Mouse (Mus musculus) thymus, adult 2 months (tissue): ENCODE measurements around the gene Pmvk. TPM values are rescaled to one million over a fixed set of nuclear protein-coding genes. Genes with fewer than 3 reads are reported as not detected.

Experiments
- DNase-seq: peaks from one replicate; pipeline ENCODE4 v3.0.0; 2021
- H3K27ac ChIP-seq: fragments of 200-500 bp; 2 replicates; pipeline ENCODE4 v1.5.1; 2012; ENCODE audit warnings: low read length, control low read depth; ENCODE audit not compliant: control insufficient read depth, insufficient read depth
- H3K27me3 ChIP-seq: fragments of 200-500 bp; 2 replicates; pipeline ENCODE4 v1.6.1; 2012; ENCODE audit warnings: mild to moderate bottlenecking, low read length, moderate library complexity, mixed read lengths; ENCODE audit not compliant: control insufficient read depth, insufficient read depth
- H3K36me3 ChIP-seq: fragments of 200-500 bp; 2 replicates; pipeline ENCODE4 v1.6.1; 2012; ENCODE audit warnings: mild to moderate bottlenecking, low read length, moderate library complexity; ENCODE audit not compliant: control insufficient read depth, insufficient read depth
- H3K4me1 ChIP-seq: fragments of 200-500 bp; replicated peaks from 2 replicates; pipeline ENCODE4 v1.6.1; 2012; ENCODE audit warnings: low read length; ENCODE audit not compliant: control insufficient read depth, insufficient read depth
- H3K4me3 ChIP-seq: fragments of 200-500 bp; 2 replicates; pipeline ENCODE4 v1.5.1; 2012; ENCODE audit warnings: mild to moderate bottlenecking, low read length, control low read depth, moderate library complexity; ENCODE audit not compliant: control insufficient read depth, insufficient read depth
- CTCF ChIP-seq: fragments of 200-500 bp; IDR thresholded peaks from 2 replicates; pipeline ENCODE4 v1.5.1; 2012; ENCODE audit warnings: mild to moderate bottlenecking, control low read depth, low read length, moderate library complexity, borderline replicate concordance; ENCODE audit not compliant: control insufficient read depth, poor library complexity, insufficient read depth; ENCODE audit errors: extremely low read depth
- POLR2A ChIP-seq: fragments of 200-500 bp; IDR thresholded peaks from 2 replicates; pipeline ENCODE4 v1.6.1; 2012; ENCODE audit warnings: mild to moderate bottlenecking, low read length, control low read depth, moderate library complexity; ENCODE audit not compliant: control insufficient read depth, poor library complexity, insufficient read depth; ENCODE audit errors: extremely low read depth
- WGBS: fragments of 180-500 bp; shearing (Covaris S2); methylation state at CpG from one replicate; pipeline ENCODE4 v1.1.7; 2018; 5-methylcytosine and 5-hydroxymethylcytosine counted together
- polyA plus RNA-seq: library from polyadenylated mRNA; depleted of rRNA; stranded (reverse); fragments of >200 nt; gene quantifications from 2 replicates; pipeline ENCODE4 v1.2.3, GENCODE M21; 2012; rRNA removed

The Pmvk gene
- polyA plus RNA-seq, 1 experiment = 22.6 TPM

DNA sequence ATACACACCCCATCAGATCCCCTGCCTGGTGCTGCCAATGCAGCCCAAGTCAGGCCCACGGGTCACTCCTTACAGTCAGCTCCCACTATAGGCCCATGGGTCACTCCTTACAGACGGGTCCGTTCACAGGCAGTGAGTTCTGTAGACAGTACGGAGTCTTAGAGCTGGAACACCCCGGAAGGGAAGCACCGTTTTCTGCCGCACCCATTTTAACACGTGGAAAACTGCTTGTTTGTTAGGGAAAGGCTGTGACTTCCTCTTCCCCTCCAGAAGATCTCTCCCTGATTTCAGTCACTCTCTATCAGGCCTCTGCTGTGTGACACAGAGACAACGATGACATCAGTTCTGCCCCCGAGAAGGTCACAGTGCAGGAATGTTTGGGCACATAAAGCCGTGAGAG, 61.1 kb downstream of the Pmvk start:
- Histone ChIP-seq H3K36me3 (no peaks in the 10 kb centered on the region), H3K27ac (no peak overlapping the region), H3K27me3 (peaks cover 2% of the 10 kb centered on the region; the same call in 1 of the 2 replicates), H3K4me1 (no peaks in the 10 kb centered on the region), H3K4me3 (no peak overlapping the region)
- DNase-seq = no peak
- 67% methylated on average over 11 of the region's 11 CpGs for WGBS
- no peak for TF ChIP-seq POLR2A
- TF ChIP-seq CTCF = no peak

DNA sequence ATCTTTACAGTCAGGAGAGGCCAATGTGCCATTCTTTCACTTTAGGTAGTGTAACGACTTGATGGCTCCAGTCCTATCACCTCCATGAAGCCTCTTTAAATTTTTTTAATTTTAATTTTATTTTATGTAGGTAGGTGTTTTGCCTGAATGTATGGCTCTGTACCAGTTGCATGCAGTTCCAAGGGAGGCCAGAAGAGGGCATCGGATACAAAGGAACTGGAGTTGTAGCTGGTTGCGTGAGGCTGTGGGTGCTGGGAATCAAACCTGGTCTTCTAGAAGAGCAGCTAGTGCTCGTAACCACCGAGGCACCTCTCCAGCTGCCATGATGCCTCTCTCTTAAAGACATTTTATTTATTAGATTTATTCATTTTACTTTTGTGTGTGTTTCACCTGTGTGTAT, 62.0 kb downstream of the Pmvk start:
- 93% methylated on average over 5 of the region's 5 CpGs for WGBS
- TF ChIP-seq CTCF = no peak
- no peak for TF ChIP-seq POLR2A
- Histone ChIP-seq H3K36me3 (no peaks in the 10 kb centered on the region), H3K27me3 (peaks cover 7% of the 10 kb centered on the region; the same call in 1 of the 2 replicates), H3K4me1 (no peaks in the 10 kb centered on the region), H3K27ac (no peak overlapping the region), H3K4me3 (no peak overlapping the region)
- DNase-seq = no peak

Other genes starting within 250 kb of the Pmvk start
- 7.2 and 10.9 TPM in 2 replicates for gene Thbs3, start 239.4 kb upstream of the Pmvk start, polyA plus RNA-seq
- gene Mtx1, start 227.5 kb upstream of the Pmvk start, polyA plus RNA-seq = 209 and 224 TPM in 2 replicates
- gene Muc1, start 225.5 kb upstream of the Pmvk start, polyA plus RNA-seq = 14.1 and 14.4 TPM in 2 replicates
- 171 and 183 TPM in 2 replicates for gene Krtcap2, start 208.6 kb upstream of the Pmvk start, polyA plus RNA-seq
- 12.1 and 13.0 TPM in 2 replicates for gene Trim46, start 208.2 kb upstream of the Pmvk start, polyA plus RNA-seq
- 477 and 588 TPM in 2 replicates for gene Dpm3, start 195.2 kb upstream of the Pmvk start, polyA plus RNA-seq
- 196 and 251 TPM in 2 replicates for gene Slc50a1, start 184.0 kb upstream of the Pmvk start, polyA plus RNA-seq
- gene Efna1, start 173.4 kb upstream of the Pmvk start, polyA plus RNA-seq = 6.3 and 9.7 TPM in 2 replicates
- 3.7 and 4.2 TPM in 2 replicates for gene Efna3, start 131.6 kb upstream of the Pmvk start, polyA plus RNA-seq
- 12.5 TPM in 2 replicates for gene Efna4, start 116.5 kb upstream of the Pmvk start, polyA plus RNA-seq
- gene Adam15, start 104.5 kb upstream of the Pmvk start, polyA plus RNA-seq = 38.7 and 49.6 TPM in 2 replicates
- gene Dcst2, start 92.6 kb upstream of the Pmvk start, polyA plus RNA-seq = 0.36 and 0.50 TPM in 2 replicates
- 0.24 and 0.32 TPM in 2 replicates for gene Dcst1, start 89.3 kb upstream of the Pmvk start, polyA plus RNA-seq
- 59.8 and 64.9 TPM in 2 replicates for gene Zbtb7b, start 59.8 kb upstream of the Pmvk start, polyA plus RNA-seq
- 0.66 TPM in 1 of 2 replicates, not detected in the other for gene Lenep, start 51.7 kb upstream of the Pmvk start, polyA plus RNA-seq
- 57.0 and 58.3 TPM in 2 replicates for gene Flad1, start 42.7 kb upstream of the Pmvk start, polyA plus RNA-seq
- 104 TPM in 2 replicates for gene Cks1b, start 36.2 kb upstream of the Pmvk start, polyA plus RNA-seq
- gene Shc1, start 36.1 kb upstream of the Pmvk start, polyA plus RNA-seq = 89.9 and 92.1 TPM in 2 replicates
- gene Pygo2, start 24.3 kb upstream of the Pmvk start, polyA plus RNA-seq = 82.3 and 133 TPM in 2 replicates
- gene Pbxip1, start 17.8 kb upstream of the Pmvk start, polyA plus RNA-seq = 36.5 and 41.6 TPM in 2 replicates
- 1.6 and 2.4 TPM in 2 replicates for gene Kcnn3, start 65.6 kb downstream of the Pmvk start, polyA plus RNA-seq